Mouse (Mus musculus) retina, postnatal 1 day (tissue): Measurements from ENCODE around the gene Nrde2.

ENCODE experiments used
- DNase-seq: peaks from one replicate; pipeline ENCODE4 v3.0.0-alpha.2; 2012

Nrde2 gene

DNA sequence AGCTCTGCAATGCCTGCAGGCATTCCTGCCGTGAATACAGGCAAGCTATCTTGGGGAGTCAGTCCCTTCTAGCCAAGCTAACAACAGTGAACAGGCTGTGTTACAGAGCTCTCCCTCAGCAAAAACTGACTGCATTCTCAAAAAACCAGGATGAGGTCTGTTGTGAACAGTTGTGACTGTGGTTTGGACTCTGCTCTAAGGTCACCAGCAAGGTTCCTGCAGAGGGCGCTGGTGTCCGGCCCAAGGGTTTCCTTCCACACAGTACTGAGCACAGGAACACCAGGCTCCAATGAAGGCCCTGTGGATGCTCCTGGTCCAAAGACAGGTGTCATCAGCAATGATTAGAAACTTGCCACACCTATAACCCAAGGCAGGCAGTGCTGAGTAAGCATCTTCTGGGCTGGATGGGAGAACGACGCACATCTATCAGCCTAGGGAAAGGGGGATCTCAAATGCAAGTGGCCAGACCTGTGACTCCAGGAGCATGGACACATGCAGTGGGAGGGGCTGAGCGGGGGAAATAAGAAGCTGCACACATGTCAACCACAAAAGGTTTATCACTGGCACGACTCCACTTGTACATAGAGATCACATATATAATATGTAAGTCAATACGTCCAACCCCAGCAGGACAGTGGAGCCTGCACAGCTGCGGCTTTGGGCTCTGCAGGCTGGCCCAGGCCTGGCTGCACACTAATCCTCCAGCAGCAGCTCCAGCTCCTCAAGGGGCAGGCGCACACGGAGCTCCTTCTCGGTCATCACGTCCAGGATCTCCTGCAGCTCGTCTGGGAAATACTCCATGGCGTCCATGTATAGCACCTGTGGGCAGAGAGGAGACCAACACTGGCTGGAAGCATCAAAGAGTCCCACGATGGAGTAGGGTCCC, 34.3 kb downstream of the Nrde2 start:
- no peak for DNase-seq

- no peak for DNase-seq
Measured at GRCm38 (mm10) chr12:100123476-100123875, 36.0 kb downstream of the Nrde2 start.

DNA sequence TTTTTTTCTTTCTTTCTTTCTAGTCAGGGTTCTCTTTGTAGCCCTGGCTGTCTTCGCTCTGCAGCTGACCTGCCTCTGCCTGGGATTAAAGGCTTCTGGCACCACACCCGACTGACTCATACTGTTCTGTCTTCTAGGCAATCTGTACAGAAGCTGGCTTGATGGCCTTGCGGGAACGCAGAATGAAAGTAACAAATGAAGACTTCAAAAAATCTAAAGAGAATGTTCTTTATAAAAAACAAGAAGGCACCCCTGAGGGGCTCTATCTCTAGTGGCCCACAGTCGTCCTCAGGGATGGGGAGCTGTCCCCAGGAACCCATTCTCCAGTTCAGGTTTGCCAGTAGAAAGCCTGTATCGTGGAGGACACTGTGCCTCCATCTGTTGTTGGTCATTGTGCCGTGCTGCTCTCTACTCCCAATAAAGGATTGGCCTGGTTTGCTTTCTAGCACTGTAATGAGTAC, 36.5 kb downstream of the Nrde2 start:
- DNase-seq: no peak

DNA sequence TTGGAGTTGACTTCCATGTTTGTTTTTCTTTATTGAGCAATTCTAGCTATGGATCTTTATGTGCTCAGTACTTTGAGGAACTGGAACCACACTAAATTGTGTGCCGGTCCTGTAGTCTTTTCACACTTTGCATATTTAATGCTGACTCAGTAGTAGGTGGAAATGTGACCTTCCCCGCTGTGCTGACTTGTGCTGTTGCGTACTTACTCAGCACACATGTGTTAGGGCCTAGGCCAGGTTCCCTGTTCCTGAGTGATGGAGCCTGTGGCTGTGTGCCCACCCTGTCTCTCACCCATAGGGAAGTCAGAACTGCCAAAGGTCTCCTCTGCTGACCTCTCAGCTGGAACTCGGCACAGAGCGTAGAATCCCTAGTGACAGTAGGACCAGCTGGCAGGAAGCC, 43.5 kb downstream of the Nrde2 start:
- no peak for DNase-seq

GRCm38 (mm10) chr12:100109986-100110696, 49.3 kb downstream of the Nrde2 start, which contains the start of gene Psmc1:
Gene Psmc1 (plus strand): TSS chr12:100110154.
- peak; percentile 97 for DNase-seq

GRCm38 (mm10) chr12:100107436-100107835, 52.0 kb downstream of the Nrde2 start:
- no peak for DNase-seq

- DNase-seq: peak; percentile 89
Measured at GRCm38 (mm10) chr12:100106275-100106895, 53.1 kb downstream of the Nrde2 start.

DNA sequence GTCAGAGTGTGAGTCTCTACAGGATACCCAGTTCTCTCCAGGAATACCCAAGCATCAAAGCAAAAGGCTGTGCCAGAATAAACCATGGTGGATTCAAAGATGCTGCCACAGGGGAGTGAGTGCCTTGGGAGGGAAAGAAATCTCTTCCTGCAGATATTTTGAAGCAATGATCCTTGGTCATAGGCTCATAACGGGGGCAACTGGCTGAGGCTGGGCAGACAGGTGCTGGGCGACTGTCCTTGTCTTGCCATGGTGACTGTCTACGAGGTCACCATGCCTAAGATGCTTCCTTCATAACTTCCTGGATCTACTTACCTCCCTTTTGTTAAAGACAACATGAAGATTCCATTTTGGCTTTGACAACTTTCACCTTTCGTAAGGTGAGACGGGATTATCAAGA, 54.9 kb downstream of the Nrde2 start:
- no peak for DNase-seq

- DNase-seq: no peak
Measured at GRCm38 (mm10) chr12:100101651-100102050, 57.8 kb downstream of the Nrde2 start.

DNA sequence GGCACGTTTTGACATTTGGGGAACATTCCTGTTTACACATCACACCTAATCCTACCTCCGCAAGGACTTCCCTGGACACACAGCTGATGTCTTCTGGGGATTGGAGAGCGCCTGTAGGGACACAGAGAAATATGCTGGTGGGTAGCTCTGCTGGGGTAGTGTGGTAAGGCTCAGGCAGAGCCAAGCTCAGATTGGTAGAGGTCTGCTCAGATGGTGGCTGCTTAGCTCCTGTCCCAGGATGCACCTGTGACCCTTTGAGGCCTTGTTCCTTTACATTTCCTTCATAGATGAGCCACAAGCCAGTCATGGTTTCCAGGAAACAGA, 58.8 kb downstream of the Nrde2 start:
- DNase-seq: no peak

DNA sequence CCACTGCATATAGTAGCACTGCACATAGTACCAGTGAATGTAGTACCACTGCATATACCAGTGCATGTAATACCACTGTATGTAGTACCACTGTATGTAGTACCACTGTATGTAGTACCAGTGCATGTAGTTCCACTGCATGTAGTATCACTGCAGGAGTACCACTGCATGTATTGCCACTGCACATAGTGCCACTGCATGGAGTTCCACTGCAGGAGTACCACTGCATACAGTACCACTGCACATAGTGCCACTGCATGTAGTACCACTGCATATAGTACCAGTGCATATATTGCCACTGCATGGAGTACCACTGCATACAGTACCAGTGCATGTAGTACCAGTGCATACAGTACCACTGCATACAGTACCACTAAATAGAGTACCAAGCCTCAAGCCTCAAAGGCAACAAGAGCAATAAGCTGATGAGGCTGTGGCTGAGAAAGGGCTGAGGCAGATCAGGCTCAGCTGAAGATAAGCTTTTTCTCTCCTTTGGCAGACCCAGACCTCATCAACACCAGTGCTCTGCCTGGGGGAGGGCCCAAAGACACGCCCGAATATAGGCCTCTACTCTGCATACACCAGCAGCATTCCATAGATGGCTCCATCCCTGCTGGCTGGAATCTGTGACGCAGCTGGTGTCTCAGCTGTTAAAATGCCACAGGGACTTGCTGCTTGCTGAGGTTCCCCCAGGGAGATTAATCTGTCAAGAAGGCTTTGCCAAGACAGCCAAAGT, 59.3 kb downstream of the Nrde2 start:
- peak; percentile 35 for DNase-seq

DNA sequence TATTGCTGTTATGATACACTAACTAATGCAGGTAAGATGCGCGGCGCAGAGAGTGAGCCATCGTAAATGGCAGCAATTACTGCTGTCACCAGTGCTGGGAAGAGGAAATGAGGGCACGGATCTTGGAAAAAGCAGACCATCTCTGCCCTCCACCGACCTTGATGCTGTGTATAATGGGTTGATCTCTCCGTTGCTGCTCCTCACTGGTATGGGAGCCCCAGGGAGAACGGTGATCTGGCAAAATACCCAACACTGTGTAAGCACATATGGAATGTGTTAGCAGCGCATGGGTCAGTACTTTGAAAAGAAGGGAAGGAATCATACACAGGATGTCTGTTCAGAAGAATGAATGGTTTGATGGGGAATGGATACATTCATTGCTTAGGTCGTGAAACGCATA, 66.4 kb downstream of the Nrde2 start:
- no peak for DNase-seq

DNA sequence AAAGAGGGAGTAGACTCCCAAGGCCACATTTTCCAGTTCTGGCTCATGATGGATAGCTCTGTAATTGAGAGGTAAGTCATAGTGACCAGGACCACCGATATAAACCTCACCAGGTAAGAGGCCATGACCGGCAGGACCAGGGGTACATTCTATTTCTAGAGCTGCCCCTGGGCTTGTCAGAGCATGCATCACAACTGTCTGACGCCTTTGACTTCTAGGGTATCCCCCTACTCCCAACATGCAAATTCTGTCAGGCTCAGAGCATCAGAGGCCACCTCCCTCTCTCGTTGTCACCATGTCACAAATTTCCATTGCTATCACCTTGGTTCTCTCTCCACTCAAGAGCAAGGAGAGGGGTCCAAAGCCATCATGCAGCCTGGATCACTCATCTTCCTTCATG, 68.7 kb downstream of the Nrde2 start:
- DNase-seq: no peak

- DNase-seq: no peak
Measured at GRCm38 (mm10) chr12:100089265-100089664, 70.2 kb downstream of the Nrde2 start.

- DNase-seq: no peak
Measured at GRCm38 (mm10) chr12:100088026-100088425, 71.4 kb downstream of the Nrde2 start.

- DNase-seq: no peak
Measured at GRCm38 (mm10) chr12:100079636-100080286, 79.7 kb downstream of the Nrde2 start.

DNA sequence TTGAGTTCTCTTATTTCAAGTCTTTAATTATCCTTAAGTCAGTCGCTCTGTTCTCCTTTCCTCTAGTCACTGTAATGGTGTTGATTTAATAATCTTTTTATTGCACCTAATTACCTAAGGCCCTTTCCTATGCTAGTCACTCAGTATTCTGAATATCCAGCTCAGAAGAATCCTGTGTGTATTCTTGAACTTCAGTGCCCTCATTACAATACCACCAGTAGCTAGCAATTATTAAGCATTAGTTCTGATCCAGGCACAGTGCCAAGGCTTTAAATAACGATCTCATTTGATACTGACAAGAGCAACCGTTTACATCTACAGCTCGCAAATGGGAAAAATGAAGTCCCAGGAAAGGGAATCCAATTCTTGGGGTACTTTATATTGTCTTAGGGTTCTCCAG, 83.7 kb downstream of the Nrde2 start:
- DNase-seq: peak; percentile 80
